Mouse (Mus musculus): ENCODE data around the gene Scn10a. TPM values are rescaled to one million over a fixed set of nuclear protein-coding genes. Genes with fewer than 3 reads are reported as not detected.

Scn10a gene
- total RNA-seq, 1 experiment, result 0.04 TPM

DNA sequence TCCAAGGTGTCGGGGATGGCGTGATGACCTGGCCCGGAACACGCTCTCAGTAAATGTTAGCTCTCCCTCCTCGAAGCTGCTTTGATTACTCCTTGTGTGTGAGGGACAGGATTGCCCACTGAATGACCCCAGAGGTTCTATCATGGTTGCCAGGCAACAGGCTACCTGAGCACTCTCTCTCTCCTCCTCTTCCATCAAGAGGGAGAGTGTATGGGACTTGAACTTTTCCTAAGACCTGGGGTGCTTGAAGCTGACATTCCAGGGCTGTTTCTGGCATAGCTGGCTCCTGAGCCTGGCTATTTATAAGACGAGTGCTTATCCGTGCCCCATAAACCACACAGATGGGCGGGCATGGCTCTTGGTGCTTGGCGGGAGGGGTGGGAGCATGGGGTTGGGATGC, 30.0 kb upstream of the Scn10a start:
- Histone ChIP-seq H3K4me1 (ENCODE audit: control insufficient read depth in 2 of 2, insufficient read depth in 2 of 2, low read length in 2 of 2, poor library complexity in 1 of 2) (no peaks in the 10 kb centered on the region), H3K4me3 (ENCODE audit: insufficient read depth in 1 of 2, low read depth in 1 of 2, low read length in 2 of 2, poor library complexity in 1 of 2, severe bottlenecking in 1 of 2) (no peak overlapping the region), H3K9me3 (ENCODE audit: control insufficient read depth, insufficient read depth, low read depth, low read length) (no peaks in the 10 kb centered on the region), H3K36me3 (ENCODE audit: control insufficient read depth, insufficient read depth, low read length, poor library complexity, severe bottlenecking) (no peaks in the 10 kb centered on the region), H3K9ac (ENCODE audit: insufficient read depth, low read depth, low read length, poor library complexity, severe bottlenecking) (no peak overlapping the region), H3K27ac (ENCODE audit: insufficient read depth, low read depth, low read length, poor library complexity, severe bottlenecking) (no peak overlapping the region)
- TF ChIP-seq MAFK (IDR thresholded peaks at IDR 0.05; ENCODE audit: insufficient read depth, low read depth, low read length) (no peak), ZNF384 (IDR thresholded peaks at IDR 0.05; ENCODE audit: low read depth, low read length) (no peak), ZC3H11A (IDR thresholded peaks at IDR 0.05; ENCODE audit: borderline replicate concordance, low read depth, low read length) (no peak), HCFC1 (IDR thresholded peaks at IDR 0.05; ENCODE audit: borderline replicate concordance, insufficient read depth, low read length) (no peak), CHD2 (IDR thresholded peaks at IDR 0.05; ENCODE audit: low read depth, low read length) (no peak)
- DNase-seq (ENCODE audit: low read depth, low spot score), result no peak
- in situ Hi-C loops (cut with MboI; ENCODE audit: low sequenced_read_pairs in 2 of 2, unreplicated experiment in 2 of 2), result no loop called here

DNA sequence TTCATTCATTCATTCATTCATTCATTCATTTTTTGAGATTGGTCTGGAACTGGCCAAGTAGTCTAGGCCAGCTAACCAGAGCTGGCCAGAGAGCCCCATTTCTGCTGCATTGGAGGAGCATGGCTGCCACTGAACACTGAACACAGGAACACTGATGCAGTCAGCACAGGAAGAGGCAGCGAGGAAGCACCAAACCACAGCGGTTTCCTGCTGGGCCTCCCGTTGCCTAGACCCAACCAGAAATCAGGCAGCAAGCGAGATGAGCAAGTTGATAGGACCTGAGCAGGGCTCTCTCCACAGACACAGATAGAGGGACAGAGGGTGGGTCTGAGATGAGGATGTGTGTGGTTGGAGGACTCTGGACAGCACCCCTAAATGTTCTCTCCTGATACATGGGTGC, 24.8 kb upstream of the Scn10a start:
- Histone ChIP-seq H3K9ac (ENCODE audit: insufficient read depth, low read depth, low read length, poor library complexity, severe bottlenecking) (no peak overlapping the region), H3K36me3 (ENCODE audit: control insufficient read depth, insufficient read depth, low read length, poor library complexity, severe bottlenecking) (no peaks in the 10 kb centered on the region), H3K9me3 (ENCODE audit: control insufficient read depth, insufficient read depth, low read depth, low read length) (no peaks in the 10 kb centered on the region), H3K4me1 (ENCODE audit: control insufficient read depth in 2 of 2, insufficient read depth in 2 of 2, low read length in 2 of 2, poor library complexity in 1 of 2) (no peaks in the 10 kb centered on the region; a peak in 1 of 4 replicates), H3K4me3 (ENCODE audit: insufficient read depth in 1 of 2, low read depth in 1 of 2, low read length in 2 of 2, poor library complexity in 1 of 2, severe bottlenecking in 1 of 2) (no peak overlapping the region), H3K27ac (ENCODE audit: insufficient read depth, low read depth, low read length, poor library complexity, severe bottlenecking) (no peak overlapping the region)
- no peak for DNase-seq (ENCODE audit: low read depth, low spot score)
- TF ChIP-seq ZNF384 (IDR thresholded peaks at IDR 0.05; ENCODE audit: low read depth, low read length) (no peak), HCFC1 (IDR thresholded peaks at IDR 0.05; ENCODE audit: borderline replicate concordance, insufficient read depth, low read length) (no peak), MAFK (IDR thresholded peaks at IDR 0.05; ENCODE audit: insufficient read depth, low read depth, low read length) (no peak)
- in situ Hi-C loops (cut with MboI; ENCODE audit: low sequenced_read_pairs in 2 of 2, unreplicated experiment in 2 of 2), result no loop called here

DNA sequence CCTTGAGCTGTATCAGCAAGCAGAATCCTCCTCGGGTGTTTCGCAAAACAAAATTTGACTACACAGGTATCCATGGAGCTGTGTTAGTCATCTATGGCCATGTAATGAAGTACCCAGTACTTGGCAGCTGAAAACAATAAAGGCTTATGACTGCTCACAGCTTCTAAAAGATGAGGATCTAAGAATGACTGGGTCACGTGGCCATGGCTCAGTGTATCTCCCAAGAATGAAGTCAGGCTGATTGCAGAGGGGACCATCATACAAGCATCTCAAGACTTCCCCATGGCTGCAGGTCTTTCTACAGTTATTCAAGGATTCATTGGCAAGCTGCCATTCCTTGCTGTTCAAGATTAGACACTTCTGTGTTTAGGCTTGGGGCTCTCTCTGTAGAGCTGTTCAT, 24.2 kb upstream of the Scn10a start:
- no peak for DNase-seq (ENCODE audit: low read depth, low spot score)
- no peak overlapping the region for H3K4me3 ChIP-seq (ENCODE audit: insufficient read depth in 1 of 2, low read depth in 1 of 2, low read length in 2 of 2, poor library complexity in 1 of 2, severe bottlenecking in 1 of 2)
- no peaks in the 10 kb centered on the region for H3K9me3 ChIP-seq (ENCODE audit: control insufficient read depth, insufficient read depth, low read depth, low read length)
- no peak for TF ChIP-seq ZNF384 (IDR thresholded peaks at IDR 0.05; ENCODE audit: low read depth, low read length)
- TF ChIP-seq MAFK (IDR thresholded peaks at IDR 0.05; ENCODE audit: insufficient read depth, low read depth, low read length), result no peak
- no peaks in the 10 kb centered on the region for H3K36me3 ChIP-seq (ENCODE audit: control insufficient read depth, insufficient read depth, low read length, poor library complexity, severe bottlenecking)
- no peak overlapping the region for H3K9ac ChIP-seq (ENCODE audit: insufficient read depth, low read depth, low read length, poor library complexity, severe bottlenecking)
- H3K27ac ChIP-seq (ENCODE audit: insufficient read depth, low read depth, low read length, poor library complexity, severe bottlenecking), result no peak overlapping the region
- in situ Hi-C loops (cut with MboI; ENCODE audit: low sequenced_read_pairs in 2 of 2, unreplicated experiment in 2 of 2), result no loop called here
- no peaks in the 10 kb centered on the region; a peak in 1 of 4 replicates for H3K4me1 ChIP-seq (ENCODE audit: control insufficient read depth in 2 of 2, insufficient read depth in 2 of 2, low read length in 2 of 2, poor library complexity in 1 of 2)

- DNase-seq (ENCODE audit: low read depth, low spot score), result no peak
- in situ Hi-C loops (cut with MboI; ENCODE audit: low sequenced_read_pairs in 2 of 2, unreplicated experiment in 2 of 2), result no loop called here
Observed at GRCm38 (mm10) chr9:119741101-119741786, 22.1 kb upstream of the Scn10a start.

More at GRCm38 (mm10) chr9:119741101-119741786, 22.1 kb upstream of the Scn10a start:
- Histone ChIP-seq H3K9ac (ENCODE audit: insufficient read depth, low read depth, low read length, poor library complexity, severe bottlenecking) (no peak overlapping the region), H3K27ac (ENCODE audit: insufficient read depth, low read depth, low read length, poor library complexity, severe bottlenecking) (no peak overlapping the region), H3K36me3 (ENCODE audit: control insufficient read depth, insufficient read depth, low read length, poor library complexity, severe bottlenecking) (no peaks in the 10 kb centered on the region), H3K9me3 (ENCODE audit: control insufficient read depth, insufficient read depth, low read depth, low read length) (no peaks in the 10 kb centered on the region), H3K4me1 (ENCODE audit: control insufficient read depth in 2 of 2, insufficient read depth in 2 of 2, low read length in 2 of 2, poor library complexity in 1 of 2) (no peaks in the 10 kb centered on the region; a peak in 1 of 4 replicates), H3K4me3 (ENCODE audit: insufficient read depth in 1 of 2, low read depth in 1 of 2, low read length in 2 of 2, poor library complexity in 1 of 2, severe bottlenecking in 1 of 2) (no peak overlapping the region)
- TF ChIP-seq ZC3H11A (IDR thresholded peaks at IDR 0.05; ENCODE audit: borderline replicate concordance, low read depth, low read length), result no peak
- TF ChIP-seq ZNF384 (IDR thresholded peaks at IDR 0.05; ENCODE audit: low read depth, low read length), result no peak
- TF ChIP-seq CHD2 (IDR thresholded peaks at IDR 0.05; ENCODE audit: low read depth, low read length), result no peak
- TF ChIP-seq HCFC1 (IDR thresholded peaks at IDR 0.05; ENCODE audit: borderline replicate concordance, insufficient read depth, low read length), result no peak
- TF ChIP-seq MAFK (IDR thresholded peaks at IDR 0.05; ENCODE audit: insufficient read depth, low read depth, low read length), result no peak

Measured in ES-E14 (cell line).